Mouse (Mus musculus): ENCODE results near the gene Zfp13. TPM values are rescaled to one million over a fixed set of nuclear protein-coding genes. Genes with fewer than 3 reads are reported as not detected.

Gene Zfp13
- total and polyA plus RNA-seq, 3 experiments: 0.08 to 0.38 TPM; not detected in 1

- TF ChIP-seq TCF12 (IDR thresholded peaks at IDR 0.05; ENCODE audit: low read depth, low read length) (no peak), TBP (IDR thresholded peaks at IDR 0.05; ENCODE audit: low read depth, low read length) (peak; percentile 99)
- peaks cover 0 to 27% of the 10 kb centered on the region in 2 experiments; a peak in 2 of 4 replicates for H3K4me1 ChIP-seq (ENCODE audit: control insufficient read depth in 1 of 2, insufficient read depth in 2 of 2, low read length in 2 of 2)
- H3K9me3 ChIP-seq (replicated peaks; ENCODE audit: insufficient read depth, low read length): no peaks in the 10 kb centered on the region
- H3K79me2 ChIP-seq (ENCODE audit: control insufficient read depth, insufficient read depth, low read length, poor library complexity): no peaks in the 10 kb centered on the region; the same call in 1 of the 2 replicates
- H3K27me3 ChIP-seq (ENCODE audit: control insufficient read depth in 1 of 2, insufficient read depth in 2 of 2, low read length in 2 of 2): no peaks in the 10 kb centered on the region
- peak overlapping the region; percentile 28 to 76 for H3K4me3 ChIP-seq (ENCODE audit: control insufficient read depth in 1 of 2, insufficient read depth in 1 of 2, low read depth in 2 of 2, low read length in 2 of 2)
- H3K27ac ChIP-seq (ENCODE audit: control insufficient read depth, low read depth, low read length): peak overlapping the region; percentile 22
- peak overlapping the region; percentile 71 for H3K9ac ChIP-seq (ENCODE audit: control insufficient read depth, low read depth, low read length, poor library complexity, severe bottlenecking)
- DNase-seq (ENCODE audit: low read depth, low spot score): peak; percentile 72
- peaks cover 0 to 22% of the 10 kb centered on the region in 2 experiments; a peak in 2 of 4 replicates for H3K36me3 ChIP-seq (ENCODE audit: control insufficient read depth in 1 of 2, insufficient read depth in 2 of 2, low read length in 2 of 2)
These were observed 58.4 kb downstream of the Zfp13 start for GRCm38 (mm10) chr17:23540605-23541475.

GRCm38 (mm10) chr17:23540106-23540505, 59.2 kb downstream of the Zfp13 start:
- H3K4me3 ChIP-seq (ENCODE audit: control insufficient read depth in 1 of 2, insufficient read depth in 1 of 2, low read depth in 2 of 2, low read length in 2 of 2): peak overlapping the region; percentile 28 to 76

GRCm38 (mm10) chr17:23539608-23540007, 59.7 kb downstream of the Zfp13 start:
- peak overlapping the region in 1 of 2 experiments; percentile 83; a peak in 2 of 4 replicates for H3K4me3 ChIP-seq (ENCODE audit: control insufficient read depth in 1 of 2, insufficient read depth in 1 of 2, low read depth in 2 of 2, low read length in 2 of 2)
- peak; percentile 23 for DNase-seq (ENCODE audit: low read depth, low spot score)
- no peaks in the 10 kb centered on the region for H3K27me3 ChIP-seq (ENCODE audit: control insufficient read depth in 1 of 2, insufficient read depth in 2 of 2, low read length in 2 of 2)
- peaks cover 0 to 22% of the 10 kb centered on the region in 2 experiments; a peak in 2 of 4 replicates for H3K36me3 ChIP-seq (ENCODE audit: control insufficient read depth in 1 of 2, insufficient read depth in 2 of 2, low read length in 2 of 2)
- TF ChIP-seq TBP (IDR thresholded peaks at IDR 0.05; ENCODE audit: low read depth, low read length) (0 out of 2 replicates have a peak, but pooled peaks have one; percentile 6), MEF2A (IDR thresholded peaks at IDR 0.05; ENCODE audit: extremely low read depth, insufficient replicate concordance, low read depth, low read length, poor library complexity, severe bottlenecking) (no peak), TCF12 (IDR thresholded peaks at IDR 0.05; ENCODE audit: low read depth, low read length) (no peak), ZNF384 (IDR thresholded peaks at IDR 0.05; ENCODE audit: low read depth, low read length) (no peak), ZC3H11A (IDR thresholded peaks at IDR 0.05; ENCODE audit: low read depth, low read length) (no peak)
- peaks cover 0 to 24% of the 10 kb centered on the region in 2 experiments; a peak in 2 of 4 replicates for H3K4me1 ChIP-seq (ENCODE audit: control insufficient read depth in 1 of 2, insufficient read depth in 2 of 2, low read length in 2 of 2)
- H3K9ac ChIP-seq (ENCODE audit: control insufficient read depth, low read depth, low read length, poor library complexity, severe bottlenecking): peak overlapping the region; percentile 71; the same call in 1 of the 2 replicates
- H3K27ac ChIP-seq (ENCODE audit: control insufficient read depth, low read depth, low read length): no peak overlapping the region
- no peaks in the 10 kb centered on the region for H3K9me3 ChIP-seq (replicated peaks; ENCODE audit: insufficient read depth, low read length)
- H3K79me2 ChIP-seq (ENCODE audit: control insufficient read depth, insufficient read depth, low read length, poor library complexity): no peaks in the 10 kb centered on the region; the same call in 1 of the 2 replicates

More at GRCm38 (mm10) chr17:23540106-23540505, 59.2 kb downstream of the Zfp13 start:
- Histone ChIP-seq H3K27me3 (ENCODE audit: control insufficient read depth in 1 of 2, insufficient read depth in 2 of 2, low read length in 2 of 2) (no peaks in the 10 kb centered on the region), H3K4me1 (ENCODE audit: control insufficient read depth in 1 of 2, insufficient read depth in 2 of 2, low read length in 2 of 2) (peaks cover 0 to 24% of the 10 kb centered on the region in 2 experiments; a peak in 2 of 4 replicates), H3K27ac (ENCODE audit: control insufficient read depth, low read depth, low read length) (peak overlapping the region; percentile 22; the same call in 1 of the 2 replicates), H3K79me2 (ENCODE audit: control insufficient read depth, insufficient read depth, low read length, poor library complexity) (no peaks in the 10 kb centered on the region; the same call in 1 of the 2 replicates), H3K9ac (ENCODE audit: control insufficient read depth, low read depth, low read length, poor library complexity, severe bottlenecking) (peak overlapping the region; percentile 71), H3K36me3 (ENCODE audit: control insufficient read depth in 1 of 2, insufficient read depth in 2 of 2, low read length in 2 of 2) (peaks cover 0 to 22% of the 10 kb centered on the region in 2 experiments; a peak in 2 of 4 replicates), H3K9me3 (replicated peaks; ENCODE audit: insufficient read depth, low read length) (no peaks in the 10 kb centered on the region)
- peak; percentile 57 for DNase-seq (ENCODE audit: low read depth, low spot score)
- TF ChIP-seq MYB (IDR thresholded peaks at IDR 0.05; ENCODE audit: low read depth, low read length) (no peak), POLR2AphosphoS2 (IDR thresholded peaks at IDR 0.05; ENCODE audit: low read length) (no peak), BHLHE40 (IDR thresholded peaks at IDR 0.05; ENCODE audit: borderline replicate concordance, low read depth, low read length) (no peak), NRF1 (IDR thresholded peaks at IDR 0.05; ENCODE audit: insufficient read depth, low read depth, low read length, poor library complexity, severe bottlenecking) (no peak), RCOR1 (IDR thresholded peaks at IDR 0.05; ENCODE audit: low read depth, low read length) (no peak), USF2 (IDR thresholded peaks at IDR 0.05; ENCODE audit: borderline replicate concordance in 1 of 2, insufficient read depth in 1 of 2, low read depth in 1 of 2, low read length in 2 of 2) (no peak), KAT2A (conservative IDR thresholded peaks at IDR 0.05; ENCODE audit: low read depth, low read length) (no peak), TBP (IDR thresholded peaks at IDR 0.05; ENCODE audit: low read depth, low read length) (no peak), ETS1 (IDR thresholded peaks at IDR 0.05; ENCODE audit: low read depth, low read length) (no peak)

All from MEL (cell line).